Mouse (Mus musculus): Measurements from ENCODE around the gene Cyp21a1.

DNA sequence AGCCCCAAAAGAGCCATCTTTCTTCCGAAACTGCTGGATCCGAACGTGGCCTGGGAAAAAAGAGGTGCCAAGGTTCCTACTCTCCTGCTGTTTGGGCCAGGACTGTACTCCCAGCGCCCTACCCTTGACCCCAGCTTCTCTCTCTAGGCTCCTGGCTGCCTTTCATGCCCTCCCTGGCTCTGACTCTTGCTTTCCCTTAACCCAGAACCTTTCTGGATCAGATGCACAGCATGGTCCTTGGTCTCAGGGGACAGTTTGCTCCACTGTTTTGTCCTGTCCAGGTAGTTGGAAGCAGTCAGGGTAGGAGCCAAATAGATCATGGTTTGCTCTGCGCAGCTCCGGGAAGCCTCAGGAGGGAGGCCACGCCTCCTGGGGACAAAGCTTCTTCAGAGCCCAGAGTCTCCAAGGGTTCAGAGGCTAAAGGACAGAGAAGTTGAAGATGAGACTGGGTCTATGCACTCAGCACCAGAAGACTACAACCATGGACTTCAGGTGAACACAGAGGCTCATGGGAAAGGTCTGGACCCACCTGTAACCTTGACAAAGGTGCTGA, 10.5 kb upstream of the Cyp21a1 start:
- TF ChIP-seq CTCF (IDR thresholded peaks at IDR 0.05; ENCODE audit: control insufficient read depth, insufficient read depth, insufficient read length) (no peak), MAX (IDR thresholded peaks at IDR 0.05) (no peak), FOSL1 (IDR thresholded peaks at IDR 0.05; ENCODE audit: insufficient read depth, low read length, poor library complexity, severe bottlenecking) (no peak), USF1 (IDR thresholded peaks at IDR 0.05; ENCODE audit: low read depth) (no peak)
